Mouse (Mus musculus) liver, adult 2 months (tissue): ENCODE measurements around the gene 1810024B03Rik. TPM values are rescaled to one million over a fixed set of nuclear protein-coding genes. Genes with fewer than 3 reads are reported as not detected.

Experiments
- DNase-seq: peaks from one replicate; pipeline ENCODE4 v3.0.0-alpha.2; 2011; ENCODE audit warnings: low read depth, low spot score; ENCODE audit errors: extremely low read depth
- H3K27ac ChIP-seq: fragments of 200-500 bp; replicated peaks from 2 replicates; pipeline ENCODE4 v1.5.1; 2012; ENCODE audit warnings: low read depth, mild to moderate bottlenecking, control low read depth, inconsistent platforms, low read length; ENCODE audit not compliant: insufficient read depth
- H3K27me3 ChIP-seq: fragments of 200-500 bp; 2 replicates; pipeline ENCODE4 v1.6.1; 2012; ENCODE audit warnings: mild to moderate bottlenecking, moderate library complexity, low read length, inconsistent platforms; ENCODE audit not compliant: control insufficient read depth, insufficient read depth
- H3K36me3 ChIP-seq: fragments of 200-500 bp; 2 replicates; pipeline ENCODE4 v1.6.1; 2012; ENCODE audit warnings: low read length, inconsistent platforms; ENCODE audit not compliant: control insufficient read depth, insufficient read depth
- H3K4me1 ChIP-seq: fragments of 200-500 bp; 2 replicates; pipeline ENCODE4 v1.6.1; 2011; ENCODE audit warnings: low read length; ENCODE audit not compliant: control insufficient read depth, insufficient read depth
- H3K4me3 ChIP-seq: fragments of 200-500 bp; 2 replicates; pipeline ENCODE4 v1.5.1; 2011; ENCODE audit warnings: low read depth, mild to moderate bottlenecking, control low read depth, low read length, moderate library complexity; ENCODE audit not compliant: insufficient read depth
- H3K79me2 ChIP-seq: fragments of 200-500 bp; 2 replicates; pipeline ENCODE4 v1.6.1; 2012; ENCODE audit warnings: inconsistent platforms, mild to moderate bottlenecking, low read length, moderate library complexity; ENCODE audit not compliant: control insufficient read depth, insufficient read depth
- H3K9ac ChIP-seq: fragments of 200-500 bp; 2 replicates; pipeline ENCODE4 v1.6.1; 2012; ENCODE audit warnings: low read depth, mild to moderate bottlenecking, control low read depth, inconsistent platforms, low read length
- CTCF ChIP-seq: fragments of 200-500 bp; IDR thresholded peaks from 2 replicates; pipeline ENCODE4 v1.5.1; 2011; ENCODE audit warnings: low read depth, low read length, control low read depth
- POLR2A ChIP-seq: fragments of 200-500 bp; IDR thresholded peaks from 2 replicates; pipeline ENCODE4 v1.6.1; 2011; ENCODE audit warnings: low read length, control low read depth; ENCODE audit not compliant: insufficient read depth; ENCODE audit errors: extremely low read depth
- WGBS: fragments of 180-500 bp; shearing (Covaris S2); methylation state at CpG from one replicate; pipeline ENCODE4 v1.1.7; 2018; 5-methylcytosine and 5-hydroxymethylcytosine counted together
- polyA plus RNA-seq: library from polyadenylated mRNA; depleted of rRNA; stranded (reverse); fragments of >200 nt; gene quantifications from 2 replicates; pipeline ENCODE4 v1.2.3, GENCODE M21; 2012; rRNA removed
- total RNA-seq: library from RNA; depleted of rRNA; stranded (reverse); fragments of >200 nt; gene quantifications from 2 replicates; pipeline ENCODE4 v1.2.3, GENCODE M21; 2014; rRNA removed

The 1810024B03Rik gene
- total RNA-seq, result 0.74 and 1.2 TPM in 2 replicates
- 0.82 and 1.0 TPM in 2 replicates for polyA plus RNA-seq

DNA sequence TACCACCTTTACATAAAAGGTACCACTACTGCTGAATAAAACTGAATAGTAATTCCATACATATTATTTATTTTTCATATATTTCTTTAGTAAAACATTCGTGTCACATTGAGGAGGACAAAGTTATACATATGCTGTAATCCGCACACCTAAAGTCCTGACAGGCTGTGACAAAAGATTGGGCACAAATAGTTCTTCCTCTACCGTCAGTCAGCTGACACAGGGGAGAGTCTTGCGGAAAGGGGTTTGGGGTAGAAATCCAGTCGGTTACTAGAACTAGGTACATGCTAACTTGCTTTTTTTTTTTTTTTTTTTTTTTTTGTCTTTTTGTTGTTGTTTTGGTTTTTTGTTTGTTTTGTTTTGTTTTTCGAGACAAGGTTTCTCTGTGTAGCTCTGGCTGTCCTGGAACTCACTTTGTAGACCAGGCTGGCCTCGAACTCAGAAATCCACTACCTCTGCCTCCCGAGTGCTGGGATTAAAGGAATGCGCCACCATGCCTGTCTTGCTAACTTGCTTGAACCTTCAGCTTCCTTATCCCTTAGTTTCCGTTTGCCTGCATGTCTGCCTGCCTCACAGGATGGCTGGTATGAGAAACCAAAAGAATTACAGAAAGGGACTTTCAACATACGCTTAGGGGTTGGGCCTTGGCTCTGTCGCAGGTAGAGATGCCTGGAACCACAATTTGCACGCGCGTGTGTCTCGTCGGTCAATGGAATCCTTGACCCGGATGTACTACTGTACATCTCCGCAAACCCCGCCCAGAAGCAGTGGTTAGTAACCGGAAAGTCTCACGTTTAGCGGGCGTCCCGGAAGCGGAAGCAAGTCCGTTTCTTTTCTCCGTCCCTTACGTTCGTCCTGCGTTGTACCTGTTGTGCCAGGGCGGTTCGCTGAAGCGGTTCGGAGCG, at the start of gene 1810024B03Rik, which contains the start of gene Snrnp200:
1810024B03Rik (minus strand) TSS at position 734 of the 905 bp plus-strand sequence.
Snrnp200 (plus strand) TSS at position 840 of the 905 bp plus-strand sequence.
- DNase-seq, result peak; percentile 95
- 9% methylated on average over 36 of the region's 36 CpGs for WGBS
- Histone ChIP-seq H3K27me3 (no peaks in the 10 kb centered on the region), H3K79me2 (peaks cover 2% of the 10 kb centered on the region; the same call in 1 of the 2 replicates), H3K4me3 (peak within 1 kb of the TSS; percentile 71), H3K27ac (peak within 1 kb of the TSS; percentile 23), H3K36me3 (peaks cover 26% of the 10 kb centered on the region), H3K4me1 (peaks cover 8% of the 10 kb centered on the region), H3K9ac (peak within 1 kb of the TSS; percentile 78)
- TF ChIP-seq CTCF (no peak), POLR2A (peak; percentile 74)

DNA sequence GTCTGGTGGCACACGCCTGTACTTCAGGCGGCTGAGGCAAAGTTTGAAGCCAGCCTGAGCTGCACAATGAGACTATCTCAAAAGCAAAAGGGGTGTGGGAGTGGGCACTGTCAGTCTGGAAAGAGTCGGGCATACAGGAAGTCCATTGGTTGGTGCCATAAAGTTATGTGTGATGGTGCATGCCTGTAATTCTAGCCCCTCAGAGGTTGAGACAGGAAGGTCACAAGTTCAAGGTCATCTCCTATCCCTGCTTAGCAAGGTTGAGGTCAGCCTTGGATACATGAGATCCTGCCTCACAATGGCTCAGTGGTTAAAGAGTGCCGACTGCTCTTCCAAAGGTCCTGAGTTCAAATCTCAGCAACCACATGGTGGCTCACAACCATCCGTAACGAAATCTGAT, 47.2 kb upstream of the 1810024B03Rik start:
- Histone ChIP-seq H3K36me3 (peaks cover 9% of the 10 kb centered on the region; the same call in 1 of the 2 replicates), H3K27ac (no peak overlapping the region), H3K4me1 (peaks cover 15% of the 10 kb centered on the region), H3K9ac (no peak overlapping the region), H3K4me3 (no peak overlapping the region), H3K27me3 (no peaks in the 10 kb centered on the region), H3K79me2 (peaks cover 9% of the 10 kb centered on the region; the same call in 1 of the 2 replicates)
- 88% methylated on average over 6 of the region's 6 CpGs for WGBS
- no peak for TF ChIP-seq CTCF
- TF ChIP-seq POLR2A, result no peak
- DNase-seq, result no peak

DNA sequence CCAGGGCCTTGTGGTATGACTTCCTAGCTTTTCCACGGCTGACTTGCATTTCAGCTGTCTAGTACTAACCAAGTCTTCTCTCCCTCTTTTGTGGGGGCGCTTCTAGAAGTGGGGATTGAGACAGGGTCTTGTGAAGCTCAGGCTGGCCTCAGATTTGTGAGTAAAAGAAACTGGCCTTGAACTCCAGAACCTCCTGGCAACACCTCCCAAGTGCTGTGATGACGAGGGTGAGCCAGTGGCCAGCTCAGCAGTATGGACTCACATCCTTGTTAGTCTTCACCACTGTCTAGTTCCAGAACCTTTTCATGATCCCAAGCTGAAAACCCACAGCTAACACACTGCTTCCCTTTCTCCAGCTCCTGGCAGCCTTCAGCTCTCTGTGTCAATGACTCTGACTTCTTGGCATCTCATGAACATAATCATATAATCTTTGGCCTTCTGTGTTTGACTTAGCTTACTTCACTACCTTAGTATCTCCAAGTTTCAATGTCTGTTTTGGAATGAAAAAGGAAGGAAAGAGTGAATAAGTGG, 46.6 kb upstream of the 1810024B03Rik start:
- H3K36me3 ChIP-seq, result peaks cover 9% of the 10 kb centered on the region; the same call in 1 of the 2 replicates
- no peak overlapping the region for H3K4me3 ChIP-seq
- 61% methylated on average over 3 of the region's 3 CpGs for WGBS
- no peak for TF ChIP-seq CTCF
- TF ChIP-seq POLR2A, result no peak
- peaks cover 14% of the 10 kb centered on the region for H3K4me1 ChIP-seq
- DNase-seq, result peak; percentile 59
- no peaks in the 10 kb centered on the region for H3K27me3 ChIP-seq
- H3K27ac ChIP-seq, result no peak overlapping the region
- H3K79me2 ChIP-seq, result peaks cover 12% of the 10 kb centered on the region; the same call in 1 of the 2 replicates
- no peak overlapping the region for H3K9ac ChIP-seq

DNA sequence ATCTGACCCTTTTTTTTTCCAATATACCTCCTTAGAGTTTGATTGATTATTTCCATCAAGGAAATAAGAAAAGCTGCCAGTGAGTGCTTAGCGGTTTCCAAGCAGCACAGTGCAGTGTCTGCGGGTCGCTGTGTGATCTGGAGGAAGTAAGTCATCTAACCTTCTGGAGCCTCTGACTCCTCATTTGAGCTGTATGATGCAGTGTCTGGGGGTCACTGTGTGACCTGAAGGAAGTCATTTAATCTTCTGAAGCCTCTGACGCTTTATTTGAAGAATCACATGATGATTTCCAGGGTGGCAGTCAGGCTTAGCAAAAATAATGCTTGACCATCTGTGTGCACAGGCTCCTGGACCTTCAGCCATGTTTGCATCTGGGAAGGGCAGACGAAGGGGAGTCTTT, 44.7 kb upstream of the 1810024B03Rik start:
- H3K36me3 ChIP-seq, result peaks cover 6% of the 10 kb centered on the region; the same call in 1 of the 2 replicates
- peaks cover 22% of the 10 kb centered on the region for H3K79me2 ChIP-seq
- TF ChIP-seq CTCF (no peak), POLR2A (no peak)
- H3K4me1 ChIP-seq, result peaks cover 19% of the 10 kb centered on the region
- H3K4me3 ChIP-seq, result no peak overlapping the region
- H3K27me3 ChIP-seq, result no peaks in the 10 kb centered on the region
- no peak overlapping the region for H3K27ac ChIP-seq
- H3K9ac ChIP-seq, result no peak overlapping the region
- no peak for DNase-seq
- WGBS, result 83% methylated on average over 5 of the region's 5 CpGs

DNA sequence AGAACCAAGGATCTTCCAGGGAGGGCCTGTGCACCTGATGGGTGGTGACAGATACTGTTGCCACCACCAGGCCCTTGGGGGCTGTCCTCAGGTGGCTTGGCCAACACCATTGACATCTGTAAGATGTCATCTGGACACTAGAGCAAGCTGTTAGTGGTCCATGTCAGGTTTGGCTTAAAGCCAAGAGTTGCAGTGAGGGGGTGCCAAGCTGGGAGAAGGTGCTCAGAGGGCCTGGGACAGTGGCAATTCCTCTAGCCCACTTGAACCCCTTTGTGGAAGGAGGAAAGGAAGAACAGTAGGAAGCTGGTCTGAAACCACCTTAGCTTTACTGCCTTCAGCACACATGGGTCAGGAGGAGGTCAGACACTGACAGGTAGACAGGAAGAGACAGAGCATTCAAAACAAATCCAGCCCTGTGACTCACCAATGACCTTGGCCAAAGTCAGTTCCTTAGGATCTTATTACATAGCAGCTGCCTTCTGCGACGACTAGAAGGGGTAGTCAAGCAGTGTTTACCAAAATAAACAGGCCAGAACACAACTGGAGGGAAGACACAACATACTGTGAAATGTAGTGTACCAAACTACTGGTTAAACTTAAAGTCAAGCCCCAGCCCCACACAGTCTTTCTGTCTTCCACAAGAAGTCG, 43.9 kb upstream of the 1810024B03Rik start:
- Histone ChIP-seq H3K4me3 (no peak overlapping the region), H3K9ac (no peak overlapping the region), H3K4me1 (peaks cover 19% of the 10 kb centered on the region), H3K79me2 (peaks cover 25% of the 10 kb centered on the region), H3K36me3 (0 out of 2 replicates have a peak, but pooled peaks cover 1% of the 10 kb centered on the region), H3K27me3 (no peaks in the 10 kb centered on the region), H3K27ac (no peak overlapping the region)
- WGBS, result 61% methylated on average over 3 of the region's 3 CpGs
- TF ChIP-seq CTCF, result no peak
- no peak for TF ChIP-seq POLR2A
- no peak for DNase-seq
